Comparison of ENCODE assay signal across 31 mouse cellular contexts in genomic region chr6:147644391-147644790, GRCm38 (mm10).
"Had no signal": no experiment of that assay in that cellular context is flagged by ENCODE, and none has a peak within 500 bp of the region (broad histone marks: within the 10 kb centered on the region; RNA-seq: fewer than 3 reads in every experiment).

No protein-coding gene starts in this region.

- H3K27me3 ChIP-seq: limb, embryonic 12.5 days; limb, embryonic 13.5 days; limb, embryonic 15.5 days; liver, embryonic 12.5 days; liver, embryonic 13.5 days; liver, embryonic 15.5 days; lung, embryonic 15.5 days; midbrain, embryonic 12.5 days; midbrain, embryonic 13.5 days; midbrain, embryonic 15.5 days; neural tube, embryonic 12.5 days had no signal

- DNase-seq: left cerebral cortex, postnatal 4 days; liver; liver, embryonic 13.5 days; liver, postnatal 0 days; lung, adult 18-20 months; lung, adult 2 months; lung, embryonic 14.5 days; lung, postnatal 14 days; lung, postnatal 36 days; lung, postnatal 4 days; midbrain, embryonic 14.5 days had no signal

- ATAC-seq: liver, embryonic 12.5 days; lung, postnatal 0 days; midbrain, embryonic 13.5 days; midbrain, embryonic 15.5 days; midbrain, embryonic 16.5 days had no signal

- H3K4me1 ChIP-seq: limb, embryonic 13.5 days; limb, embryonic 15.5 days; liver, embryonic 12.5 days; liver, embryonic 13.5 days; liver, embryonic 15.5 days; lung, embryonic 15.5 days; megakaryocyte, embryonic 14.5 days; midbrain, embryonic 10.5 days; midbrain, embryonic 12.5 days; midbrain, embryonic 13.5 days; midbrain, embryonic 15.5 days; neural tube, embryonic 12.5 days had no signal

- H3K4me2 ChIP-seq: limb, embryonic 12.5 days; limb, embryonic 13.5 days; limb, embryonic 15.5 days; liver, embryonic 11.5 days; liver, embryonic 12.5 days; liver, embryonic 13.5 days; liver, embryonic 15.5 days; lung, embryonic 14.5 days; lung, embryonic 15.5 days; midbrain, embryonic 11.5 days; midbrain, embryonic 12.5 days; midbrain, embryonic 13.5 days; midbrain, embryonic 15.5 days; neural tube, embryonic 12.5 days had no signal

- H3K36me3 ChIP-seq: limb, embryonic 10.5 days; limb, embryonic 12.5 days; limb, embryonic 13.5 days; limb, embryonic 15.5 days; liver, embryonic 12.5 days; liver, embryonic 13.5 days; liver, embryonic 15.5 days; lung, embryonic 15.5 days; midbrain, embryonic 10.5 days; midbrain, embryonic 12.5 days; midbrain, embryonic 13.5 days; midbrain, embryonic 15.5 days; neural tube, embryonic 12.5 days had no signal

- H3K4me3 ChIP-seq: limb, embryonic 10.5 days; limb, embryonic 12.5 days; limb, embryonic 13.5 days; limb, embryonic 15.5 days; liver, embryonic 12.5 days; liver, embryonic 13.5 days; liver, embryonic 15.5 days; lung, embryonic 15.5 days; midbrain, embryonic 10.5 days; midbrain, embryonic 12.5 days; midbrain, embryonic 13.5 days; midbrain, embryonic 15.5 days; myocyte; neural tube, embryonic 12.5 days had no signal

- H3K27ac ChIP-seq: limb, embryonic 10.5 days; limb, embryonic 12.5 days; limb, embryonic 13.5 days; limb, embryonic 15.5 days; liver, embryonic 12.5 days; liver, embryonic 13.5 days; liver, embryonic 14.5 days; liver, embryonic 15.5 days; lung, embryonic 15.5 days; macrophage; midbrain, embryonic 10.5 days; midbrain, embryonic 12.5 days; midbrain, embryonic 13.5 days; midbrain, embryonic 15.5 days; neural tube, embryonic 12.5 days had no signal

- H3K9ac ChIP-seq: limb, embryonic 12.5 days; limb, embryonic 13.5 days; limb, embryonic 15.5 days; liver, embryonic 12.5 days; liver, embryonic 13.5 days; liver, embryonic 14.5 days; liver, embryonic 15.5 days; liver, postnatal 0 days; lung, embryonic 14.5 days; lung, embryonic 15.5 days; midbrain, embryonic 12.5 days; midbrain, embryonic 13.5 days; midbrain, embryonic 15.5 days; neural tube, embryonic 12.5 days had no signal

- H3K9me3 ChIP-seq: limb, embryonic 10.5 days; limb, embryonic 12.5 days; limb, embryonic 13.5 days; limb, embryonic 15.5 days; liver, embryonic 12.5 days; liver, embryonic 13.5 days; liver, embryonic 15.5 days; lung, embryonic 15.5 days; megakaryocyte, embryonic 14.5 days; midbrain, embryonic 10.5 days; midbrain, embryonic 12.5 days; midbrain, embryonic 13.5 days; midbrain, embryonic 15.5 days; neural tube, embryonic 12.5 days had no signal
